Mouse (Mus musculus) retina, postnatal 7 days (tissue): ENCODE data around the gene Myh10.

Experiments used
- DNase-seq: peaks from one replicate; pipeline ENCODE4 v3.0.0-alpha.2; 2012; ENCODE audit warnings: low read depth, low spot score

The Myh10 gene

DNA sequence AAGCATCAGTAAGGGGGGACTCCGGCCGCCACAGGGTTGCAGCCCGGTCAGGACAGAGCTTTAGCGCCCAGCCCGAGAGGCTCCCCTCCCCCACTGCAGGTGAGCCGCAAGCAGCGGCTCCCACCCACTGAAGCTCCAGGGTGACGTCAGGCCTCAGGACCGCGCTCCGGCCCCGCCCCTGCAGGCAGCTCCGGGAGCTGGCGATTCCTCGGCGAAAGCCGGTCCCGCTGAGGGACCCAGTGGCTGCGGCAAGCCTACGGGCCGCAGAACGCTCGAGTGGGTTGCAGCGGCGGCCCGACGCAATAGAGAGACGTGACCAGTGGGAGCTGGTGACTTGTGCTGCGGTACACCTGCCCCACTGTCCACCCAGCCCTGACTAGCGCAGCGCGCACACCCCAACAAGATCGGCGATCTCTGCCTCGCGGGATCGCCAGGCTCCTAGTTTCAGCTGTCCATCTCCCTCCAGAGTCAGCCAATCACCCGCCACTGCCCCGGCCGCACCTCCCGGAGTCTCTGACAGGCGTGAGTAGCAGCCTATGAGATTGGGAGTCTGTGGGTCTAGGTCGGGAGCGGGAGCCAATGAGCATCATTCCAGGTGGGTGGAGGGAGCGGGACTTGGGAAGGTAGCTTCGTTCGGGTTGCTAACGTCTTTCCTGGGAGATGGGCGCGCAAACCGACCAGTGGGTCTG lies at the start of gene Myh10:
Myh10 (plus strand) TSS at position 239 of the 689 bp plus-strand sequence.
- DNase-seq, result peak; percentile 99

DNA sequence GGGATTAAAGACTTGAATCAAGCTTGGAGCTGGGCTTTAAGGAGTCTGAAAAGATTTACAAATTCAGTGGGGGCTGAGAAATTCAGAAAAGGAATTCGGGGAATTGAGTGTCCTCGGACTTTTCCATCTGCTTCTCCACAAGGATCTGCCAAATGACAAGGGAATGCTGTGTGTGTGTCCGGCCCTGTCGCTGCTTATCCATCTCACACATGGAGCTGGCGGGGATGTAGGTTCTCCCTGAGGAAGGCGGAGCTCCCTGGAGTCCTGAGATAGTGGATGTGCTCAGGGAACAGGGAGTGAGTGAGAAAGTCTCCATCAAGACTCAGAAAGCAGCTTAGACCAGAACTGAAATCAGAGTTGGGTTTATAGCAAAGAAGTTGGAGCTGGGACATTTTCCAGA lies 46.6 kb upstream of the Myh10 start:
- no peak for DNase-seq

DNA sequence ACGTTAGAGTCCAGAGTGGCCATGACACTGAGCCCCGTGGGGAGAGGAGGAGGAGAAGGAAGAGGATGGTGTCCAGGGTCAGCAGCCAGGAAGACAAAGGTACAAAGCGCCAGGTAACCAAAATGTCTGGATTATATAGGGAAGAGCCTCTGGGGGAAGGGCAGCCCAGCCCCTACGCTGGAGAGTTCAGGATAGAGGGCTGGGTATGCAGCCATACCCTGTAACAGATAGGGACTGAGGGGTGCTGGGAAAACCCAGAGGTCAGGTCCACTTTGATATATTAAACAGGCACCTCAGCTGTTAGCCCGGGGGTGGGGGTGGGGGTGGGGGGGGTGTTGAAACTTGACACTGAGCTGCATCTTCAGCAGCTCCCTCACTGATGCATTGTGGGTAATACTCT lies 43.6 kb upstream of the Myh10 start:
- DNase-seq, result no peak

DNA sequence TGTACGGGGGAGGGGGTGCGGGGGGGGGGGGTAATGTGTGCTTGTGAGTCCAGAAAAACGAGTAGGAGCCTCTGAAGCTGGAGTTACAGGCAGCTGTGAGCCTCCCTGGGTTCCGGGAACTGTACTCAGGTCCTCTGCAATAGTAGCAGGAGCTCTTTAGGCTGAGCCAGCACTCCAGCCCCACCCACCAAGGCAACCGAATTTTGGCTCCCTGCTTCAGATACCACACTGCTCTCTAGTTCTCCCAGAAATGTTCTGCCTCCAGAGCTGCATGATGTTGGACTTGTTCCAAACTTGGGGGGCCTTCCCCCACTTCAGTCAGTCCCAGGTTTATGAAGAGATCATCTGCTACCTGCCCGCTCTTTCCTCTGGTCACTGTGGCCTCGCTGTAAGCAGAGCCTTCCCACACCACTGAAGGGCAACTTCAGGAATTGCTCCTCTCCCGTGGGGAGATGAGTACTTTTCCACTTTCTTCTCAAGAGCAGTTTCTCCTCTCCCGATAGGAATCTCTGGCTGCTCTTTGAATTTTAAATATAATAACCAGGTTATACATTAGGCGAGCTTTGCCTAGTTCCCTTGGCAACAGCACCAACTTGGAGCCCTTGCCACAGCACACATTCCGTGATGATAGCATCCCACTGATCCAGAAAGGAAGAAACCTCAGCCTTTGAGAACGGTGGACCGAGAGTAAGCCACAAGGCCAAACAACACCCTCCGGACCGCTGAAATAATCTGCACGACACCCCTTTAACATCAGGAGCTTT lies 42.8 kb upstream of the Myh10 start:
- DNase-seq, result no peak

DNA sequence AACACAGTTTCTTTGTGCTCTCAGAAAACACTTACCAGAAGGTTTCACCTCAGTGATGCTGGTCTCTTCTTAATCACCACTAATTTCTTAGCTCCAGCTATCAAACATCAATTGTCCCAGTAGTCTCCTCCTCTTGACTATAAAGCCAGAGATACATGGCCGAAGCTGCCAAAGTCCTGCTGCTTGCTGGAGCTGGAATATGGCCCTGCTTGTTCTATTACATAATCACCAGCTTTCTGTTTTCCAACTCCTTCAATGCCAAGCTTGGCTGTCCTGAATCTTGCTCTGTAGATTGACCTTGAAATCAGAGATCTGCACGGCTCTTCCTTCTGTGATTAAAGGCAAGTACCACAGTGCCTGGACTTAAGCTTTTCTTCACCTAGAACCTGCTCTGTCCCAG lies 39.8 kb upstream of the Myh10 start:
- no peak for DNase-seq

DNA sequence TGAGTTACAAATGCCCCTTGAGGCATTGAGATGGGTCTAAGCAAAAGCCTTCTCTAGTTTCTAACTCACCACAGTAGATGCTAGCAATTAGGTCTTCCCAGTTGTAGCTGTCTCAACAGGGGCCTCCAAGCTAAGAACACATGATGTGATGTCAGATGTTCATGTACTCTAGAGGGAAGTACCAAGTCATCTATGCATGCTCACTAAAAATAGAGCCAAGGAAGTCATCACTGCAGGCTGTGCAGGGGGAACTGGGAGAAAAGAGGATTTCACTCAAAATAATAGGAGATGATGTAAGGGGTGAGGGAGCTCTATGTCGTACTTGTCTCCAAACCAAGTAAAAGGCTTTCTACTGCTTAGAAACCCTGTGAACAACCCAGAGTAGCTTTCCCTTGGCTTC lies 35.8 kb upstream of the Myh10 start:
- no peak for DNase-seq

DNA sequence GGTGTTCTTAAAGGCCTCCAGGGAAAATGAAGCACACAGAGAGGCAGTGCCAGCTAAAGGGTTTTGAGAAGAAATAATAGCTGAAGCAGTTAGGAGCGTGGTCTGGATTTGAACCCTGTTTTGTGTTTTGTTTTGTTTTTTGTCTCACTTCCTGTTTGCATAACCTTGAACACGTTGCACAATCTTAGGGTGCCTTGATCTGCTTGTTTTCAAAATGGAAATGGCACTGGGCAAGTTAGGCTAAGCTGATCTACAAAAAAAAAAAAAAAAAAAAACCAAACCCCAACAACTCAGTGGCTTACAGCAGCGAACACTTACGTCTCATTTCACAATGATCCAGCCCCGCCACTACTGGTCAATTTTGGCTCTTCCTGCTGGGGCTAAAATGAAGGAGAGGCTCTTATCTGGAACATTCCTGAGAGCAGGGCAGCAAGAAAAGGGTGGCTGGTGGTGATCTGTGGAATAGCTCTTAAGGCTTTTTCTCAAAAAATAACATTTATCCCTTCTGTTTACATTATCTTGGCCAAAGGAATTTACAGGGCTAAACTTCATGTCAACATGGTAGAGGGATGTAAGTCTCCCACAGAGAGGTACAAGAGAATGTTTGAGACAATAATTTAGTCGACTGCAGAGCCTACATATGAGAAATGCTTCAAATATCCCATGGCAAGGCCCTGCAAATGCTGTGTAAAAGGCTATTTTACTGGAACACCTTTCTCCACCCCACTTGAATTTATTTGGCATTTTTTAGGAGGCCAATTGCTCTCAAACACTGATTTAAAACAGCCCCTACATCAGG lies 34.3 kb upstream of the Myh10 start:
- DNase-seq, result no peak

DNA sequence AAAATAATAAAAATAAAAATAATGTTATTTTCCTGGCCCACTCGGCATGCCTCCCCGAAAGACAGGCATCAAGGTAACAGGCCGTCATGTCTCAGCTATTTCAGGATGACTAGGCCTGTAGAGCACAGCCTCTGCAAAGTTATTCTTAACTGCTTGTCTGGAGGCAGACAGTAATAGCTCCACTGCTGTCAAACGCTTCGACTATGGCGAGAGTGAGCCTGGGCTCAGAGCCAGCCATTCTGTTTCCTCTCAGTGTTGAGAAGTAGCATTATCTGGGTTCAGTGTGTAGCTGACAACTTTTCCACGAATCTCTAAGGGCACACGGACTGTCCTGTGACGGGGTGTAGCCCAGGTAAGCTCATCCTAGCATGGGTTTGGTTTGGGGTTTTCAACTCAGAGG lies 33.5 kb upstream of the Myh10 start:
- DNase-seq, result no peak

DNA sequence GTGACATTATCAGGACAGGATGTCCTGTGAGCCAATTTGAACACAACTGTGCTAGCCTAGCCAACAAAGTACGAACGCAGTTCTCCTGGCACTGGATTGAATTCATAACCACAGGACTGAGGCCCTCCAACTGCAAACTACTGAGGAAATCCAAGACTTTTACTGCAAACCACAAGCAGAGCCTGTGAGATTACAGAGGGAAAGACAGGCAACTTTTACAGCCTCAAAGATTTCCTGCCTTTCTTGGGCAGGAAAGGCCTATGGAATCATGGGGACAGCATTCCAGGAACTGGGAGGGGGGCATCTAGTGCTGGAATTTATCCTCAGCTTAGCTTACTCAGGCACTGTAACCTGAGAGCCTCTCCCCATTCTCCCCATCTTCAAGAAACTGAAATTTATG lies 26.0 kb upstream of the Myh10 start:
- DNase-seq, result no peak

DNA sequence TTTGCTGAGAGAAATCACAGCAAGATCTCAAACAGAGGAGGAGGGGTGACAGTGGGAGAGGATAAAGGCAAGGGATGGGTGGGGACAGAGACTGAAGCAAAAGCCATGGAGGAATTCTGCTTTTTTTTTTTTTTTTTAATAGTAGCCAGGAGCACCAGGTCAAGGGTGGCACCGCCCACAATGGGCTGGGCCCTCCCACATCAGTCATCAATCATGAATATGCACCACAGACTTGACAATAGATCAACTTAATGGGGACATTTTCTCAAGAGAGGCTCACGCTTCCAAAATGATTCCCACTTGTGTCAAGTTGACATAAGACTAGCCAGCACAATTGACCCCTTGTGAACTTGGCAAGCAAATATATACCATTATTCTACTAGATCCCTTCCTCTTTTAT lies 25.1 kb upstream of the Myh10 start:
- no peak for DNase-seq

DNA sequence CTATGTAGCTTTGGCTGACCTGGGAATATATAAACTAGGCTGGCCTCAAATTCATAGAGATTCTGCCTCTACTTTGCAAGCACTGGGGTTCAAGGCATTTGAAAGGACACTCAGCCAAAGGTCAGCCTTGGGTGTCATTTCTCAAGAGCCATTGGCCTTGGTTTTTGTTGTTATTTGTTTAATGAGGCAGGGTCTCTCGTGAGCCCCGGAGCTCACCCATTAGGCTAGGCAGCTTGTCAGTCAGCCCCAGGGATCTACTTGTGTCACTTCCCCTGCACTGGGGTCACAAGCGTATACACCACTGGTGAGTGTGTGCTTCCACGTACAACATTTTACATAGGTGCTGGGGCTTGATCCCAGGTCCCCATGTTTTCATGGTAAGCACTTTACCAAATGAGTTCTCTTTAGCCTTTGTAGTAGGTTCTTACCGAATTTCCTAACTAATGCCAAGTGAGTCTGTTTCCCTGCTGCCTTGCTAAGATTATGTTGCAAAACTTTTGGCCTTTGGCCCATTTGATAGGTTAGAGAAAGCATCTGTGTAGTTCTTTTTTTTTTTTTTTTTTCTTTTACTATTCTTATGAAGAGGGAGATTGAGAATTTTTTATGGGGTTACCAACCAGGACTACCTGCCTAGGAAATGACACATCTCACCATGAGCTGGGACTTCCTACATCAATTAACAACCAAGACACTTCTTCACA lies 18.9 kb upstream of the Myh10 start:
- no peak for DNase-seq

DNA sequence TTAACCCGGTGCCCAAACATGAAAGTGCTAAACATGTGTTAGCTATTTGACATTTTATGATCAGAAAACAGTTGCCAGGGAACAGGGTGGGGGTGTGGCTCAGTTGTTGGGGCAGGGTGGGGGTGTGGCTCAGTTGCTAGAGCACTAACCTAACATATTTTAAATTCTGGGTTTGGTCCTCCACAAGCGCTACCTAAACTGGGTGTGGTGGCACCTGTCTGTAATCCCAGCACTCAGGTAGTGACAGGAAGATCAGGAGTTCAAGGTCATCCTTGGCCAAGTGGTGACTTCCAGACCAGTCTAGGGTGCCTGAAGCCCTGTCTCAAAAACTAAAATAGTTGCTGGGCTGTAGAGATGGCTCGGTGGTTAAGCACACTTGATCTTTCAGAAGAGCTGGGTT lies 17.3 kb upstream of the Myh10 start:
- DNase-seq, result no peak

DNA sequence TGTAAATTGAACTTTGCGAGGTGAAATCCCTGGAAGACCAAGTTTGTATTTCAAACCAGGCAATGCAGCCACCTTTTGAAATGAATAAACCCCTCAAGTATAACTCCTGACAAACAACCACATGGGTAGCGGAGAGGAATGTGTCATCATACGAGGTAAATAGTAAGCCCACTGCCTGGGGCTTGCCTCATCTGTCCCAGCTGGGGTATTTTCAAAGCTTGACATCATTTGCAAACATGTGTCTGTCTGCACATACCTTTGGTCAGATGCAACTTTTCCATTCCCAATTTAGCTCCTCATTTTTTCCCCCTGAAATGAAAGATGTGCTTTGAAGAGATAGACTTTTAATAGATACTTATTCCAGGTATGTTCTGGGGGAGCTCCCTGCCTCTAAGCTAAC lies 16.7 kb upstream of the Myh10 start:
- DNase-seq, result no peak

DNA sequence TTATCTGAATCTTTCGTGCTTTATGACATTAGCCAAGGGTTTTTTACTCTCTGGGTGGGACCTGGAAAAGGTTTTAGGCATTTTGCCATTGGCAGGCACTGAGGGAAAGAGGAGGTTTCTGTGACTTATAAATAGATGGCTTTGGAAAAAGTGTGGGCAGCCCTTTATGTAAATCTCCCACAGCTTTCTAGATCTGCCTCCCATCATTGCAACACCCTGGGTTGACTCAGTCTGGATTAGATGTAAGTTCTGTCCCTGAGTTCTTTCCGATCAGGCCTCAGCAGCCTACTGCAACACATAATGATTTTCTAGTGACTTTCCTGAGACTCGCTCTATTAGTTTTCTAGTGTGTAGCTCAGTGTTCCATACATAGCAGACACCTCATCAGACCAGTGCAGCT lies 16.1 kb upstream of the Myh10 start:
- no peak for DNase-seq

DNA sequence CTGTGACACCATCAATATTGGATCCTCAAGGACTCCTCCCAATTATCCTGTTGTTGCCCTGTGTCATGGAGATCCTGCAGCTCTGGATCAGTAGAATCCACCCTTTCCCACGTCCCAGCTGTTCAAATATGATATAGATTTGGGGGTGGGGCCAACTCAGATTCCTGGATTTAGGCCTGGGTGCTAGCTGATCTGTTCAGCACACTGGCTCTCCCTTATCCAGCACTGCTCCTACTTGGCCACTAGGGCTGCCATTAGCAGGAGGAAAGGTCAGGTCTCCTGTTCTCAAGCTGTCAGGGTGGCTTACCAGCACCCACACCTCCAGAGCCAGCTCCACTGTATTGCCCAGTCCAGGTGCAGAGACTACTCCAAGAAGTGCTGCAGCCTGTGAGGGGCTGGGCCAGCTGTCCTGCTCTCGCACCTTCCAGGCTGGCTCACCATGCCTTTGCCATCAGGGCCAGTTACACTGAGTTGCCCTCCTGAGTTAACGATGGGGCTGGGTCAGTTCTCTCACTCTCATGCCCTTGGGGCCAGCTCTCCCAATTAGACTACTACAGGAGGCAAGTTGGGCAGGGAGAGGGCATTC lies 10.0 kb upstream of the Myh10 start:
- no peak for DNase-seq

DNA sequence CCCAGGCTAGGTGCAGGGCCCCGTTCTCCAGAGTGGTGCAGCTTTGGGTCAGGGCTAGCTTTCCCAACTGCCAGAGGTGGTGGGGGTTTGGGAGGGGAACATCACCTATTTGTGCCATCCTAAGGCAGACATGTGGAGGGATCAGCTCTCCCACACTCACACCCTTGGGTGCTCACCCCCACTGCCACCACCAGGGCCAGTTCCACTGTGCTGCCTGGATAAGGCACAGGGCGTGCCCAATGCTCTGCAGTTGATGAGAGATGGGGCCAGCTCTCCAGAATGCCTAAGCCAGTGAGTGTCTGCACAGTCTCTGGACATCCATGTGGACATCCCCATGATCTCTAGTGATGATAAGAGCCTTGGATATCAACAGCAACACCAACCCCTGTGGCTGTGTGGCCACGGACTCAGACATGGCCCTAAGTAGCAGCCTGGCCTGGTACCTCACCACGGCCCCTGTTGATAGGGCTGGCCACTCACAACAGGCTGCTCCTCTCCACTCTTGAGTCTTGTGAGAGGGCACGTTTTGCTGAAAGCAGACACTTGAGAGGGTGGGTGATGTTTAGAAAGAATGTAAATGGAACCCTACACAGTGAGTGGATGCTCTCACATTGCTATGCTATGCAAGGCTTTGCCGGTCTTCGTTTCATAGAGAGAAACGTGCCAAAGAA lies 9.1 kb upstream of the Myh10 start:
- DNase-seq, result no peak

DNA sequence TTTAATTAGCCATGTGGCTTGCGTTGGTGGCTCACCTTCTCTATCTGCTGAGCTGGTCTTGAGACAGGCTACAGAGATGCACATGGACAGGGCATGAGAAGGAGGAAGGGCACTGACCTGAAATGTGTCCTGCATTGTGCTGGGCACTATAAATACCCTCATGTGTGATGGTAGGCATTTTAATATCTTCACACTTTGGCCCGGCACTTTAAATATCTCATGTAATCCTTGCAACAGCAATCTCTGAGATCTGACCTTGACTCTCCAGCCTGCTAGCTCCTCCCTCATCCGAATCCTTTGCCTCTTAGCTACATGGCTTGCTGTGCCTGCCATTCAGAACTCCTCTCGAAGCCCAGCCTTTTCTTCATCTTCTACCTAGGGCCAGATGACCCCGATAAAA lies 5.4 kb upstream of the Myh10 start:
- no peak for DNase-seq

DNA sequence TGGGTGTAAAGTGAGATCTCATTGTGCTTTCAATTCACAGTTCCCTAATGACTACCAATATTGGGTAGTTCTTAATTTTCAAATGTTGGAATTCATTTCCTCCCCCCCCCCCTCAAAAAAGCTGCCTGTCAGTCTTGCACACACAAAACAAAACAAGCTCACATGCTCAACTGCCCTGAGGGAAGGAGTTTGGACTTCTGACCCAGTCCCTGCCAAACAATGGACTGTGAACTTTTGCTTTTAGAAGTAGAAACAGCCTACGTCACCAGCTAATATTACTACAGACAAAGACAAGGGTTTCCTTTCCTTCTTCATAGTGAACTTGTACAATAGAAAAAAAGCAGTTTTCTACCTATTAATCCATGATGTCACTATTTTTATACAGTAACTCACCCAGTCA lies 2.1 kb upstream of the Myh10 start:
- DNase-seq, result no peak

DNA sequence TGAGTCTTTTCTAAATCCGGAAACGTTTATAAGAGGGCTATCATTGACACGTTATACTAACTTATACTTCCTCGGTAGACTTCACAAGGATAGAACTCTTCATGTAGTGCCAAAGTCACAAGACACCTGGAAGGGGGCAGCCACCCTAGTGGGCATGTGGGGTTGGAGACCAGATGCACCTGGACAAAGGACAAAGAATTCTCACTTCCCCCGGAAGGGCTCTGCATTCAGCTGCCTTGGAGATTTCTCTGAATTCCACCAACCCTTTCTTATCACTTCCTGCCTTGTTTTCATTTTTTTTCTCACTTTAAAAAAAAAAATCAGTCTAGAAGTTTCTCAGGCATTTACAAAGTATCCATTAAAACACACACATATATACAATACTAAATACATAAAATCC lies 894 bp upstream of the Myh10 start:
- DNase-seq, result no peak

DNA sequence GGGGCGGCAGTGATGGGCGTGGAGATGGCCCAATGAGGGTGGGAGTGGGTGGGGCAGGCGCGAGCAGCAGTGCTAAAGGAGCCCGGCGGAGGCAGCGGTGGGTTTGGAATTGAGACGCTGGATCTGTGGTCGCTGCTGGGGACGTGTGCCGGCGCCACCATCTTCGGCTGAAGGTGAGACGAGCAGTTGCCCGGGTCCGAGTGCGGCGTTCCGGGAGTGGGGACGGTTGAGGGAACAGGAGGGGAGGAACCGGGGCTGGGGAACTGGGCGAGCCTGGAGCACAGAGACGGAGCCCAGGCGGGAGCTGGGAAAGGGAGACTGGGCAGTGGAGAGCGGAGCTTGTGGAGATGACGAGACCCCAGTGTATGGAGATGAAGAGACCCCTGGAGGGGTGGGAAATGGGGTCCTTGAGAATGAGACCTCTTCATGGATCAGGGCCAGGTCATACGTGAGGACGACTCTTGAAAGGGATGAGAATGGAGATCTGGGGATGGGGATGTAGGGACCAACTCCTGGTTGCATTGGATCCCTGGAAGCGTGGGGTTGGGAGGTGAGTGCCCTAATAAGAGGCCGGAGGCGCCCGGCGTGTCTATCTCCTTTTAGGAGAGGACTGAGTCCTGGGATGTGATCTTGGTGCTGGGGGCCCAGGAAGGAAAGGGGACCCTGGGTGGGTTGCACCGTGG lies 792 bp downstream of the Myh10 start:
- DNase-seq, result peak; percentile 9
